Mouse (Mus musculus) inflammation-experienced regulatory T-cells, adult 16 weeks (primary cell): ENCODE data around the gene Fanca. TPM values are rescaled to one million over a fixed set of nuclear protein-coding genes. Genes with fewer than 3 reads are reported as not detected.

Source experiments
- polyA plus RNA-seq: library from polyadenylated mRNA; unstranded; fragments of 100-300 nt; shearing (Covaris generic); gene quantifications from one replicate; pipeline ENCODE4 v1.2.1, GENCODE M21; 2017

Fanca gene
- polyA plus RNA-seq: 13.9 TPM

GRCm38 (mm10) chr8:123318467-123318911 lies at the start of gene Fanca:
Gene Fanca (minus strand): TSS chr8:123318576.

GRCm38 (mm10) chr8:123332262-123333090 lies 14.1 kb upstream of the Fanca start, which contains the start of gene Spire2:
Gene Spire2 (plus strand): TSS chr8:123332713.

GRCm38 (mm10) chr8:123254099-123254885 lies 64.1 kb downstream of the Fanca start, which contains the start of the genes Zfp276 and Vps9d1:
Gene Zfp276 (plus strand): TSS chr8:123254195.
Gene Vps9d1 (minus strand): TSS chr8:123254348.

GRCm38 (mm10) chr8:123235520-123236497 lies 82.6 kb downstream of the Fanca start, which contains the start of gene Spata2l:
Gene Spata2l (minus strand): TSS chr8:123236233.

GRCm38 (mm10) chr8:123224278-123225266 lies 93.8 kb downstream of the Fanca start, which contains the start of gene Cdk10:
Gene Cdk10 (plus strand): TSS chr8:123224842.

Other genes with a start within 250 kb of the Fanca start
- 821 TPM for gene Rpl13, start 216.2 kb downstream of the Fanca start, polyA plus RNA-seq
- 1.9 TPM for gene Cpne7, start 201.2 kb downstream of the Fanca start, polyA plus RNA-seq
- not detected for gene Sult5a1, start 160.3 kb downstream of the Fanca start, polyA plus RNA-seq
- not detected for gene Dpep1, start 132.3 kb downstream of the Fanca start, polyA plus RNA-seq
- gene Chmp1a, start 105.8 kb downstream of the Fanca start, polyA plus RNA-seq: 266 TPM
- not detected for gene Spata33, start 105.7 kb downstream of the Fanca start, polyA plus RNA-seq
- gene Cdk10, start 93.7 kb downstream of the Fanca start, polyA plus RNA-seq: 27.9 TPM
- 12.4 TPM for gene Spata2l, start 82.3 kb downstream of the Fanca start, polyA plus RNA-seq
- gene Zfp276, start 64.4 kb downstream of the Fanca start, polyA plus RNA-seq: 31.9 TPM
- gene Vps9d1, start 64.2 kb downstream of the Fanca start, polyA plus RNA-seq: 21.4 TPM
- not detected for gene Spire2, start 14.1 kb upstream of the Fanca start, polyA plus RNA-seq
- gene Tcf25, start 55.2 kb upstream of the Fanca start, polyA plus RNA-seq: 350 TPM
- not detected for gene Mc1r, start 88.5 kb upstream of the Fanca start, polyA plus RNA-seq
- gene Tubb3, start 92.8 kb upstream of the Fanca start, polyA plus RNA-seq: not detected
- 17.4 TPM for gene Def8, start 105.0 kb upstream of the Fanca start, polyA plus RNA-seq
- gene Afg3l1, start 159.3 kb upstream of the Fanca start, polyA plus RNA-seq: 82.0 TPM
- 0.35 TPM for gene Dbndd1, start 196.9 kb upstream of the Fanca start, polyA plus RNA-seq
- 10.0 TPM for gene Gas8, start 200.3 kb upstream of the Fanca start, polyA plus RNA-seq